Mouse (Mus musculus): ENCODE data around the gene Naif1. TPM values are rescaled to one million over a fixed set of nuclear protein-coding genes. Genes with fewer than 3 reads are reported as not detected.
"Not testable (repeated sequence)": the region's sequence is repeated elsewhere in the genome, so short reads cannot be mapped to it uniquely, and the experiment has no call there.

The Naif1 gene
- total and polyA plus RNA-seq, 2 experiments from 2014 or later: 3.5 to 4.2 TPM

GRCm38 (mm10) chr2:32487124-32487623 lies 36.9 kb downstream of the Naif1 start:
- TF ChIP-seq EP300 (IDR thresholded peaks at IDR 0.05; ENCODE audit: low read depth): no peak
- TF ChIP-seq CTCF (IDR thresholded peaks at IDR 0.05; ENCODE audit: low read depth): peak; percentile 74
- DNase-seq (ENCODE audit: low spot score) (peak; percentile 78), ATAC-seq (ENCODE audit: insufficient read depth, low read depth) (peak; percentile 69)
- H3K4me3 ChIP-seq (ENCODE audit: low read depth, low read length): no peak overlapping the region
- no peaks in the 10 kb centered on the region for H3K9me3 ChIP-seq (replicated peaks; ENCODE audit: control insufficient read depth, low read length)
- no peak overlapping the region for H3K9ac ChIP-seq (replicated peaks; ENCODE audit: low read depth, low read length)
- H3K36me3 ChIP-seq (replicated peaks; ENCODE audit: control insufficient read depth, insufficient read depth, low read length): no peaks in the 10 kb centered on the region
- H3K27ac ChIP-seq (ENCODE audit: low read depth): no peak overlapping the region
- 0 out of 2 replicates have a peak, but pooled peaks cover 3% of the 10 kb centered on the region for H3K27me3 ChIP-seq (ENCODE audit: control insufficient read depth, insufficient read depth, low read length)
- 0 out of 2 replicates have a peak, but pooled peaks cover 5% of the 10 kb centered on the region for H3K4me1 ChIP-seq (ENCODE audit: control insufficient read depth, insufficient read depth)
- 3% methylated on average over 6 of the region's 6 CpGs for WGBS
- H3K4me2 ChIP-seq (ENCODE audit: low read depth, low read length): no peak overlapping the region

GRCm38 (mm10) chr2:32488679-32489078 lies 38.4 kb downstream of the Naif1 start:
- Histone ChIP-seq H3K4me2 (ENCODE audit: low read depth, low read length) (no peak overlapping the region), H3K27ac (ENCODE audit: low read depth) (no peak overlapping the region), H3K4me3 (ENCODE audit: low read depth, low read length) (no peak overlapping the region), H3K4me1 (ENCODE audit: control insufficient read depth, insufficient read depth) (0 out of 2 replicates have a peak, but pooled peaks cover 5% of the 10 kb centered on the region), H3K36me3 (replicated peaks; ENCODE audit: control insufficient read depth, insufficient read depth, low read length) (no peaks in the 10 kb centered on the region), H3K9ac (replicated peaks; ENCODE audit: low read depth, low read length) (no peak overlapping the region), H3K27me3 (ENCODE audit: control insufficient read depth, insufficient read depth, low read length) (0 out of 2 replicates have a peak, but pooled peaks cover 3% of the 10 kb centered on the region), H3K9me3 (replicated peaks; ENCODE audit: control insufficient read depth, low read length) (no peaks in the 10 kb centered on the region)
- WGBS: under 1% methylated on average over 5 of the region's 5 CpGs
- peak; percentile 62; the same call in 1 of the 2 replicates for ATAC-seq (ENCODE audit: insufficient read depth, low read depth)
- TF ChIP-seq CTCF (IDR thresholded peaks at IDR 0.05; ENCODE audit: low read depth) (peak; percentile 91), EP300 (IDR thresholded peaks at IDR 0.05; ENCODE audit: low read depth) (no peak)
- DNase-seq (ENCODE audit: low spot score): peak; percentile 87

- not testable (repeated sequence) for H3K9me3 ChIP-seq (replicated peaks; ENCODE audit: control insufficient read depth, low read length); ATAC-seq (ENCODE audit: insufficient read depth, low read depth); H3K4me3 ChIP-seq (ENCODE audit: low read depth, low read length)
These were observed 40.5 kb downstream of the Naif1 start for GRCm38 (mm10) chr2:32490730-32491129.

GRCm38 (mm10) chr2:32492661-32493060 lies 42.4 kb downstream of the Naif1 start:
- Histone ChIP-seq H3K27ac (ENCODE audit: low read depth) (no peak overlapping the region), H3K4me3 (ENCODE audit: low read depth, low read length) (no peak overlapping the region), H3K4me2 (ENCODE audit: low read depth, low read length) (no peak overlapping the region), H3K9ac (replicated peaks; ENCODE audit: low read depth, low read length) (no peak overlapping the region), H3K4me1 (ENCODE audit: control insufficient read depth, insufficient read depth) (no peaks in the 10 kb centered on the region), H3K36me3 (replicated peaks; ENCODE audit: control insufficient read depth, insufficient read depth, low read length) (no peaks in the 10 kb centered on the region), H3K9me3 (replicated peaks; ENCODE audit: control insufficient read depth, low read length) (no peaks in the 10 kb centered on the region), H3K27me3 (ENCODE audit: control insufficient read depth, insufficient read depth, low read length) (0 out of 2 replicates have a peak, but pooled peaks cover 3% of the 10 kb centered on the region)
- WGBS: 71% methylated on average over 2 of the region's 2 CpGs
- ATAC-seq (ENCODE audit: insufficient read depth, low read depth) (no peak), DNase-seq (ENCODE audit: low spot score) (no peak)
- no peak for TF ChIP-seq CTCF (IDR thresholded peaks at IDR 0.05; ENCODE audit: low read depth)
- no peak for TF ChIP-seq EP300 (IDR thresholded peaks at IDR 0.05; ENCODE audit: low read depth)

More at GRCm38 (mm10) chr2:32490730-32491129, 40.5 kb downstream of the Naif1 start:
- DNase-seq (ENCODE audit: low spot score); H3K27me3 ChIP-seq (ENCODE audit: control insufficient read depth, insufficient read depth, low read length); H3K4me1 ChIP-seq (ENCODE audit: control insufficient read depth, insufficient read depth); H3K9ac ChIP-seq (replicated peaks; ENCODE audit: low read depth, low read length); H3K36me3 ChIP-seq (replicated peaks; ENCODE audit: control insufficient read depth, insufficient read depth, low read length); H3K4me2 ChIP-seq (ENCODE audit: low read depth, low read length); H3K27ac ChIP-seq (ENCODE audit: low read depth): not testable (repeated sequence)

- WGBS: 60% methylated on average over 12 of the region's 12 CpGs
- ATAC-seq (ENCODE audit: insufficient read depth, low read depth): no peak
- no peaks in the 10 kb centered on the region for H3K36me3 ChIP-seq (replicated peaks; ENCODE audit: control insufficient read depth, insufficient read depth, low read length)
These were observed 43.0 kb downstream of the Naif1 start for GRCm38 (mm10) chr2:32493301-32493701.

GRCm38 (mm10) chr2:32494522-32494921 lies 44.3 kb downstream of the Naif1 start:
- Histone ChIP-seq H3K27me3 (ENCODE audit: control insufficient read depth, insufficient read depth, low read length) (no peaks in the 10 kb centered on the region), H3K27ac (ENCODE audit: low read depth) (peak overlapping the region; percentile 62), H3K36me3 (replicated peaks; ENCODE audit: control insufficient read depth, insufficient read depth, low read length) (no peaks in the 10 kb centered on the region), H3K9ac (replicated peaks; ENCODE audit: low read depth, low read length) (no peak overlapping the region), H3K9me3 (replicated peaks; ENCODE audit: control insufficient read depth, low read length) (no peaks in the 10 kb centered on the region; the same call in 1 of the 2 replicates), H3K4me3 (ENCODE audit: low read depth, low read length) (no peak overlapping the region), H3K4me1 (ENCODE audit: control insufficient read depth, insufficient read depth) (no peaks in the 10 kb centered on the region), H3K4me2 (ENCODE audit: low read depth, low read length) (no peak overlapping the region)
- WGBS: 50% methylated on average over 2 of the region's 2 CpGs
- DNase-seq (ENCODE audit: low spot score) (no peak), ATAC-seq (ENCODE audit: insufficient read depth, low read depth) (no peak)
- TF ChIP-seq EP300 (IDR thresholded peaks at IDR 0.05; ENCODE audit: low read depth) (no peak), CTCF (IDR thresholded peaks at IDR 0.05; ENCODE audit: low read depth) (no peak)

More at GRCm38 (mm10) chr2:32493301-32493701, 43.0 kb downstream of the Naif1 start:
- no peak for DNase-seq (ENCODE audit: low spot score)
- Histone ChIP-seq H3K27ac (ENCODE audit: low read depth) (peak overlapping the region; percentile 62; the same call in 1 of the 2 replicates), H3K4me1 (ENCODE audit: control insufficient read depth, insufficient read depth) (no peaks in the 10 kb centered on the region), H3K27me3 (ENCODE audit: control insufficient read depth, insufficient read depth, low read length) (0 out of 2 replicates have a peak, but pooled peaks cover 3% of the 10 kb centered on the region), H3K4me3 (ENCODE audit: low read depth, low read length) (no peak overlapping the region), H3K9me3 (replicated peaks; ENCODE audit: control insufficient read depth, low read length) (no peaks in the 10 kb centered on the region), H3K4me2 (ENCODE audit: low read depth, low read length) (peak overlapping the region; percentile 3; the same call in 1 of the 2 replicates), H3K9ac (replicated peaks; ENCODE audit: low read depth, low read length) (no peak overlapping the region)
- TF ChIP-seq EP300 (IDR thresholded peaks at IDR 0.05; ENCODE audit: low read depth): no peak
- no peak for TF ChIP-seq CTCF (IDR thresholded peaks at IDR 0.05; ENCODE audit: low read depth)

Measured in heart, postnatal 0 days (tissue).